Mouse (Mus musculus) olfactory bulb, adult 2 months (tissue): Measurements from ENCODE around the gene Saa1. TPM values are rescaled to one million over a fixed set of nuclear protein-coding genes. Genes with fewer than 3 reads are reported as not detected.
A peak's percentile ranks its signal among the peaks of the same experiment; 100 is the strongest.

ENCODE experiments used
- H3K27ac ChIP-seq: fragments of 200-500 bp; 2 replicates; pipeline ENCODE4 v1.5.1; 2012; ENCODE audit warnings: low read depth, low read length; ENCODE audit not compliant: insufficient read depth
- H3K4me1 ChIP-seq: fragments of 200-500 bp; 2 replicates; pipeline ENCODE4 v1.6.1; 2012; ENCODE audit warnings: low read length; ENCODE audit not compliant: control insufficient read depth, insufficient read depth
- H3K4me3 ChIP-seq: fragments of 200-500 bp; 2 replicates; pipeline ENCODE4 v1.5.1; 2012; ENCODE audit warnings: mild to moderate bottlenecking, low read depth, low read length, moderate library complexity; ENCODE audit not compliant: insufficient read depth
- CTCF ChIP-seq: fragments of 200-500 bp; IDR thresholded peaks from 2 replicates; pipeline ENCODE4 v1.5.1; 2012; ENCODE audit warnings: low read depth, mild to moderate bottlenecking, low read length, moderate library complexity; ENCODE audit not compliant: insufficient read depth
- POLR2A ChIP-seq: fragments of 200-500 bp; IDR thresholded peaks from 2 replicates; pipeline ENCODE4 v1.6.1; 2012; ENCODE audit warnings: mild to moderate bottlenecking, low read depth, low read length, moderate library complexity; ENCODE audit not compliant: insufficient read depth
- WGBS: fragments of 180-500 bp; shearing (Covaris S2); methylation state at CpG from one replicate; pipeline ENCODE4 v1.1.7; 2018; 5-methylcytosine and 5-hydroxymethylcytosine counted together
- polyA plus RNA-seq: library from polyadenylated mRNA; stranded (reverse); fragments of >200 nt; gene quantifications from 2 replicates; pipeline ENCODE4 v1.2.4, GENCODE M21; 2012; ENCODE audit warnings: low replicate concordance; ENCODE audit not compliant: missing spikeins, insufficient read depth, insufficient read length

Gene Saa1
- polyA plus RNA-seq, 1 experiment: not detected

GRCm38 (mm10) chr7:46723849-46724248, 18.9 kb downstream of the Saa1 start:
- Histone ChIP-seq H3K4me3 (no peak overlapping the region), H3K27ac (no peak overlapping the region), H3K4me1 (peaks cover 3% of the 10 kb centered on the region; the same call in 1 of the 2 replicates)
- no peak for TF ChIP-seq CTCF
- no peak for TF ChIP-seq POLR2A
- WGBS: 87% methylated on average over 3 of the region's 3 CpGs

GRCm38 (mm10) chr7:46723354-46723753, 19.4 kb downstream of the Saa1 start:
- peaks cover 3% of the 10 kb centered on the region; the same call in 1 of the 2 replicates for H3K4me1 ChIP-seq
- 97% methylated on average over 6 of the region's 6 CpGs for WGBS
- H3K4me3 ChIP-seq: no peak overlapping the region
- TF ChIP-seq POLR2A: no peak
- TF ChIP-seq CTCF: no peak
- H3K27ac ChIP-seq: no peak overlapping the region

- no peak overlapping the region for H3K27ac ChIP-seq
- H3K4me3 ChIP-seq: no peak overlapping the region
- H3K4me1 ChIP-seq: peaks cover 3% of the 10 kb centered on the region; the same call in 1 of the 2 replicates
- no peak for TF ChIP-seq POLR2A
- no peak for TF ChIP-seq CTCF
- WGBS: 75% methylated on average over 9 of the region's 9 CpGs
These were observed 22.3 kb downstream of the Saa1 start for GRCm38 (mm10) chr7:46720460-46720859.

GRCm38 (mm10) chr7:46719526-46719925, 23.3 kb downstream of the Saa1 start:
- TF ChIP-seq CTCF: no peak
- TF ChIP-seq POLR2A: no peak
- 69% methylated on average over 7 of the region's 7 CpGs for WGBS
- no peak overlapping the region for H3K27ac ChIP-seq
- H3K4me1 ChIP-seq: peaks cover 3% of the 10 kb centered on the region; the same call in 1 of the 2 replicates
- H3K4me3 ChIP-seq: no peak overlapping the region

GRCm38 (mm10) chr7:46718591-46719270, 24.0 kb downstream of the Saa1 start:
- Histone ChIP-seq H3K27ac (no peak overlapping the region), H3K4me3 (no peak overlapping the region), H3K4me1 (no peaks in the 10 kb centered on the region)
- WGBS: 88% methylated on average over 7 of the region's 7 CpGs
- TF ChIP-seq CTCF: no peak
- no peak for TF ChIP-seq POLR2A

- 53% methylated on average over 5 of the region's 5 CpGs for WGBS
- Histone ChIP-seq H3K27ac (no peak overlapping the region), H3K4me3 (no peak overlapping the region), H3K4me1 (no peaks in the 10 kb centered on the region)
- TF ChIP-seq CTCF (no peak), POLR2A (no peak)
These were observed 25.9 kb downstream of the Saa1 start for GRCm38 (mm10) chr7:46716897-46717296.

- no peak for TF ChIP-seq POLR2A
- WGBS: 92% methylated on average over 5 of the region's 5 CpGs
- H3K27ac ChIP-seq: no peak within 1 kb of the TSS
These were observed 27.2 kb downstream of the Saa1 start, which contains the start of gene Saa3 for GRCm38 (mm10) chr7:46715600-46715999. Gene Saa3, minus strand, starts transcription at chr7:46715700.

GRCm38 (mm10) chr7:46714518-46714917, 28.3 kb downstream of the Saa1 start:
- WGBS: 27% methylated on average over 6 of the region's 6 CpGs
- Histone ChIP-seq H3K4me3 (no peak overlapping the region), H3K27ac (no peak overlapping the region), H3K4me1 (no peaks in the 10 kb centered on the region)
- TF ChIP-seq CTCF: peak; percentile 49
- TF ChIP-seq POLR2A: no peak

More at GRCm38 (mm10) chr7:46715600-46715999, 27.2 kb downstream of the Saa1 start, which contains the start of gene Saa3:
- no peak within 1 kb of the TSS for H3K4me3 ChIP-seq
- no peaks in the 10 kb centered on the region for H3K4me1 ChIP-seq

- no peak overlapping the region for H3K27ac ChIP-seq
- H3K4me1 ChIP-seq: no peaks in the 10 kb centered on the region
- TF ChIP-seq POLR2A: no peak
- TF ChIP-seq CTCF: no peak
- 71% methylated on average over 6 of the region's 6 CpGs for WGBS
- no peak overlapping the region for H3K4me3 ChIP-seq
These were observed 30.5 kb downstream of the Saa1 start for GRCm38 (mm10) chr7:46712250-46712649.
